Mouse (Mus musculus) C2C12 (cell line): ENCODE results near the gene Kctd21. TPM values are rescaled to one million over a fixed set of nuclear protein-coding genes. Genes with fewer than 3 reads are reported as not detected.

Experiments
- H3K27me3 ChIP-seq: one replicate; pipeline ENCODE4 v1.6.1; 2011; ENCODE audit not compliant: control insufficient read depth, insufficient read depth, insufficient read length
- H3K36me3 ChIP-seq: one replicate; pipeline ENCODE4 v1.6.1; 2011; ENCODE audit not compliant: control insufficient read depth, insufficient read depth
- H3K4me3 ChIP-seq: one replicate; pipeline ENCODE4 v1.5.1; 2011; ENCODE audit warnings: mild to moderate bottlenecking, control low read depth; ENCODE audit not compliant: poor library complexity, insufficient read depth, severe bottlenecking
- H3K79me2 ChIP-seq: one replicate; pipeline ENCODE4 v1.6.1; 2011; ENCODE audit not compliant: control insufficient read depth, insufficient read depth
- H3K79me3 ChIP-seq: one replicate; pipeline ENCODE4 v1.6.1; 2011; ENCODE audit warnings: low read depth, control low read depth
- H3ac ChIP-seq: one replicate; pipeline ENCODE3; 2011; ENCODE audit warnings: low read depth; ENCODE audit not compliant: control insufficient read depth, insufficient read length
- CEBPB ChIP-seq: IDR thresholded peaks from one replicate; pipeline ENCODE4 v1.6.1; 2011; ENCODE audit warnings: low read depth, mild to moderate bottlenecking, control low read depth, moderate library complexity
- CTCF ChIP-seq: IDR thresholded peaks from one replicate; pipeline ENCODE4 v1.5.1; 2011; ENCODE audit not compliant: control insufficient read depth, insufficient read depth, insufficient read length
- FOSL1 ChIP-seq: IDR thresholded peaks from one replicate; pipeline ENCODE4 v1.8.0; 2011; ENCODE audit warnings: mild to moderate bottlenecking, low read length; ENCODE audit not compliant: poor library complexity, insufficient read depth, severe bottlenecking
- MAX ChIP-seq: IDR thresholded peaks from one replicate; pipeline ENCODE4 v1.6.1; 2011; ENCODE audit warnings: mild to moderate bottlenecking, control low read depth
- MYOD1 ChIP-seq: IDR thresholded peaks from one replicate; pipeline ENCODE4 v1.6.1; 2011; ENCODE audit warnings: low read depth; ENCODE audit not compliant: control insufficient read depth, insufficient read length
- MYOG ChIP-seq: IDR thresholded peaks from one replicate; pipeline ENCODE4 v1.6.1; 2011; ENCODE audit not compliant: control insufficient read depth, insufficient read length; ENCODE audit errors: extremely low read depth
- USF1 ChIP-seq: IDR thresholded peaks from one replicate; pipeline ENCODE4 v1.6.1; 2011; ENCODE audit warnings: low read depth, mild to moderate bottlenecking, control low read depth, moderate library complexity
- polyA plus RNA-seq: library from polyadenylated mRNA; unstranded; fragments of >200 nt; fragmentation: generic; extraction: Trizol; gene quantifications from one replicate; pipeline ENCODE4 v1.2.1, GENCODE M21; 2012; ENCODE audit warnings: missing spikeins

Kctd21 gene
- polyA plus RNA-seq, 1 experiment = 0.77 TPM

DNA sequence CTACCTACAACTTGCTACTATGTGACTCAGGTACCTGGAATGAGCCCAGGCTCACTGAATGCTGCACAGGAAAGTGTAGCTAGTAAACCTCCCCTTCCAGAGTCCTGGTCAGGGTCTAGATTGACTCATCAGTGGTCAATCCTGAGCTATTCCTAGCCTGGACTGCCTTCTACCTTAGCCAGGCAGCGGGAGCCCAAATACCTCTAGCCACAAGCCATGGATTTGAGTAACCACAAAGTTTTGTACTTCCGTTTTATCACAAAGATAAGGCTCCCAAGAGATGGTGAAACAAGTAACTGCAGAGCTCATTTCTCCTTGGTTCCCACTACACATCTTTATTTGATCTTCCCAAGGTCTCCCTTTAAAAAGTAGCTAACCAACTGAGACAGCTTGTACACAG, 31.2 kb upstream of the Kctd21 start:
- Histone ChIP-seq H3K79me2 (no peaks in the 10 kb centered on the region), H3K4me3 (no peak overlapping the region), H3K36me3 (no peaks in the 10 kb centered on the region), H3ac (no peak overlapping the region), H3K79me3 (no peaks in the 10 kb centered on the region), H3K27me3 (no peaks in the 10 kb centered on the region)
- TF ChIP-seq MAX = no peak
- no peak for TF ChIP-seq CEBPB
- TF ChIP-seq MYOG = no peak
- TF ChIP-seq USF1 = no peak
- no peak for TF ChIP-seq FOSL1
- no peak for TF ChIP-seq CTCF
- no peak for TF ChIP-seq MYOD1

GRCm38 (mm10) chr7:97301321-97301720, 30.8 kb upstream of the Kctd21 start:
- Histone ChIP-seq H3ac (no peak overlapping the region), H3K36me3 (no peaks in the 10 kb centered on the region), H3K79me2 (no peaks in the 10 kb centered on the region), H3K27me3 (no peaks in the 10 kb centered on the region), H3K79me3 (no peaks in the 10 kb centered on the region), H3K4me3 (no peak overlapping the region)
- TF ChIP-seq CEBPB = no peak

GRCm38 (mm10) chr7:97302261-97302660, 29.9 kb upstream of the Kctd21 start:
- Histone ChIP-seq H3K4me3 (no peak overlapping the region), H3K36me3 (no peaks in the 10 kb centered on the region), H3K27me3 (no peaks in the 10 kb centered on the region), H3K79me2 (no peaks in the 10 kb centered on the region), H3K79me3 (no peaks in the 10 kb centered on the region), H3ac (no peak overlapping the region)
- no peak for TF ChIP-seq FOSL1
- TF ChIP-seq MYOD1 = no peak
- no peak for TF ChIP-seq CEBPB

DNA sequence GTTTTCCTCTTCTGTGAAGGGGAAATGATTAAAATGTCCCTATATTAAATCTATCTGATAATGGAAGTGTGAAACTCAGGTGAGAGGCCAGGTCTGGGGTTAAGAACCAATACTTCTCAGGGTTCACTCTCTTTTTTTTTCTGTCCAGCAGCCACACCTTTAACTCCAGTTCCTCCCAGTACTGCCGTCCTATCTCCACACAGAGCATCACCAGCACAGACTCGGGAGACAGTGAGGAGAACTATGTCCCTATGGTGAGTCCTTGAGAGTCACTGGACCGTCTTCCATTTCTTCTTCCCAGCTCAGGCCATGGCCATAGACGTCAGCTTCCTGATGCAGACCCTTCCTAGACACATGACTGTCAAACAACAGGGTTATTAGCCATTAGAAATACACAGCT, 29.3 kb upstream of the Kctd21 start:
- H3ac ChIP-seq = no peak overlapping the region
- no peaks in the 10 kb centered on the region for H3K79me2 ChIP-seq
- TF ChIP-seq CTCF (no peak), USF1 (no peak), MYOG (no peak), CEBPB (no peak), MYOD1 (no peak), FOSL1 (no peak), MAX (no peak)

DNA sequence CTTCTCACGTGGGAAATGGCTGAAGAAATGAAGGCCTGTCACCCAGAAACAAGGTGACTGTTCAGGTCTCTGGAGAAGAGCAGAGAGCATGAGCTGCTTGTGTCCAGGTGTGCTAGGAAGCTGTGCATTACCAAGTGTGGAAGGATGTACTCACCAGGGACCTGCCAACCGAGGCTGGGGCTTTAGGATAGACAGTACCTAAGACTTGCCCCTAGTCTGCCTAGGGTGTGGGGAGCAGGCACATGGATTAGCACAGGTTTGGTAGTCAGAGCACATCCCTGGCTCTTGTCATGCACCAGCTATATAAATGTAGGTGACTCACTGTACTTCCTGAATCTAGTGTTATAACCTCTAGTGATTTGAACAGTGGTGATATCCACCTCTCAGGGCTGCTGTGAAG, 28.5 kb upstream of the Kctd21 start:
- H3K36me3 ChIP-seq = no peaks in the 10 kb centered on the region

More for the DNA sequence above, 29.3 kb upstream of the Kctd21 start:
- Histone ChIP-seq H3K27me3 (no peaks in the 10 kb centered on the region), H3K79me3 (no peaks in the 10 kb centered on the region), H3K36me3 (no peaks in the 10 kb centered on the region), H3K4me3 (no peak overlapping the region)

GRCm38 (mm10) chr7:97304471-97304870, 27.7 kb upstream of the Kctd21 start:
- no peaks in the 10 kb centered on the region for H3K36me3 ChIP-seq
- TF ChIP-seq MYOG = no peak
- TF ChIP-seq CEBPB = no peak
- no peak for TF ChIP-seq CTCF
- TF ChIP-seq MYOD1 = no peak
- TF ChIP-seq USF1 = no peak
- no peak for TF ChIP-seq MAX
- no peak for TF ChIP-seq FOSL1
- no peaks in the 10 kb centered on the region for H3K79me2 ChIP-seq
- no peaks in the 10 kb centered on the region for H3K79me3 ChIP-seq
- H3K27me3 ChIP-seq = no peaks in the 10 kb centered on the region
- no peak overlapping the region for H3ac ChIP-seq
- H3K4me3 ChIP-seq = no peak overlapping the region

More for the DNA sequence above, 28.5 kb upstream of the Kctd21 start:
- Histone ChIP-seq H3ac (no peak overlapping the region), H3K4me3 (no peak overlapping the region), H3K27me3 (no peaks in the 10 kb centered on the region), H3K79me3 (no peaks in the 10 kb centered on the region), H3K79me2 (no peaks in the 10 kb centered on the region)
- TF ChIP-seq MYOG (no peak), MAX (no peak), CEBPB (no peak), FOSL1 (no peak), MYOD1 (no peak), USF1 (no peak), CTCF (no peak)
